Comparison of ENCODE assay signal across 15 mouse cellular contexts in genomic region chr3:122142256-122142922, GRCm38 (mm10).
DNase-seq lines count a peak whose midpoint lies in the region; ATAC-seq and TF ChIP-seq lines count a peak whose summit lies in the region.
"Had no signal": no experiment of that assay in that cellular context is flagged by ENCODE, and none has a peak within 500 bp of the region (broad histone marks: within the 10 kb centered on the region; RNA-seq: fewer than 3 reads in every experiment).

No protein-coding gene starts in this region.

- H3K27ac ChIP-seq in kidney, embryonic 14.5 days (ENCODE audit: low read depth, low read length), result no peak overlapping the region
- peak overlapping the region; percentile 26 to 56; a peak in 3 of 4 replicates for H3K27ac ChIP-seq in heart, embryonic 14.5 days (replicated peaks in 1 of 2; ENCODE audit: control insufficient read depth in 1 of 2, insufficient read depth in 1 of 2, low read depth in 2 of 2, low read length in 2 of 2)
- no peak overlapping the region for H3K27ac ChIP-seq in liver, embryonic 14.5 days
- no peak overlapping the region for H3K27ac ChIP-seq in lung, postnatal 0 days (ENCODE audit: low read length)
- H3K27ac ChIP-seq: forebrain, embryonic 15.5 days; limb, embryonic 12.5 days had no signal

- no peak for TF ChIP-seq CTCF in liver, embryonic 14.5 days (IDR thresholded peaks at IDR 0.05; ENCODE audit: low read depth)
- no peak for TF ChIP-seq CTCF in lung, postnatal 0 days (IDR thresholded peaks at IDR 0.05)

- no peaks in the 10 kb centered on the region for H3K36me3 ChIP-seq in kidney, embryonic 14.5 days (ENCODE audit: control insufficient read depth, insufficient read depth, low read length)
- no peaks in the 10 kb centered on the region for H3K36me3 ChIP-seq in heart, embryonic 14.5 days (ENCODE audit: control insufficient read depth, insufficient read depth, low read length)
- no peaks in the 10 kb centered on the region for H3K36me3 ChIP-seq in liver, embryonic 14.5 days (replicated peaks; ENCODE audit: control insufficient read depth, insufficient read depth, low read depth)
- H3K36me3 ChIP-seq in lung, postnatal 0 days (ENCODE audit: insufficient read depth, low read length), result no peaks in the 10 kb centered on the region
- H3K36me3 ChIP-seq: forebrain, embryonic 15.5 days; limb, embryonic 12.5 days had no signal

- H3K27me3 ChIP-seq in kidney, embryonic 14.5 days (ENCODE audit: control insufficient read depth, insufficient read depth, low read length), result no peaks in the 10 kb centered on the region
- 0 out of 2 replicates have a peak, but pooled peaks cover 2% of the 10 kb centered on the region for H3K27me3 ChIP-seq in heart, embryonic 14.5 days (ENCODE audit: control insufficient read depth, insufficient read depth, low read length)
- H3K27me3 ChIP-seq in liver, embryonic 14.5 days (ENCODE audit: control insufficient read depth, insufficient read depth, low read length), result no peaks in the 10 kb centered on the region
- no peaks in the 10 kb centered on the region for H3K27me3 ChIP-seq in lung, postnatal 0 days (replicated peaks; ENCODE audit: insufficient read depth, low read length)
- H3K27me3 ChIP-seq: forebrain, embryonic 15.5 days; limb, embryonic 12.5 days had no signal

- DNase-seq in kidney, adult 8-10 months, result peak; percentile 40 to 54
- peak; percentile 67 for DNase-seq in c-Kit-positive CD71-positive TER-119-positive erythroid progenitor cells, embryonic 14.5 days (ENCODE audit: low spot score)
- peak in 1 of 3 experiments; percentile 13 for DNase-seq in liver, embryonic 14.5 days (ENCODE audit: low read depth in 3 of 3, low spot score in 3 of 3)
- DNase-seq in adrenal gland, adult 8-10 months, result no peak
- no peak for DNase-seq in lung, postnatal 0 days (ENCODE audit: low spot score)
- DNase-seq: cerebellum, adult 9-11 months; gastrocnemius, postnatal 25 days; lung, postnatal 4 days; right cerebral cortex, postnatal 25 days; thymus, postnatal 36 days had no signal

- no peaks in the 10 kb centered on the region for H3K4me1 ChIP-seq in kidney, embryonic 14.5 days (ENCODE audit: control insufficient read depth, insufficient read depth, low read length)
- H3K4me1 ChIP-seq in heart, embryonic 14.5 days (ENCODE audit: control insufficient read depth in 2 of 2, insufficient read depth in 2 of 2, low read length in 2 of 2), result peaks cover 18 to 27% of the 10 kb centered on the region in 2 experiments
- H3K4me1 ChIP-seq in liver, embryonic 14.5 days (replicated peaks; ENCODE audit: control insufficient read depth in 2 of 2, insufficient read depth in 2 of 2, low read length in 1 of 2), result peaks cover 5 to 6% of the 10 kb centered on the region in 2 experiments; a peak in 2 of 4 replicates
- H3K4me1 ChIP-seq in lung, postnatal 0 days (ENCODE audit: insufficient read depth, low read depth, low read length), result no peaks in the 10 kb centered on the region
- H3K4me1 ChIP-seq: forebrain, embryonic 15.5 days; limb, embryonic 12.5 days had no signal

- no peak overlapping the region for H3K4me3 ChIP-seq in kidney, embryonic 14.5 days (ENCODE audit: low read length)
- no peak overlapping the region for H3K4me3 ChIP-seq in heart, embryonic 14.5 days (ENCODE audit: control insufficient read depth in 1 of 2, insufficient read depth in 1 of 2, low read depth in 1 of 2, low read length in 2 of 2)
- no peak overlapping the region for H3K4me3 ChIP-seq in liver, embryonic 14.5 days (ENCODE audit: insufficient read depth in 1 of 2, low read depth in 2 of 2, low read length in 2 of 2)
- H3K4me3 ChIP-seq in lung, postnatal 0 days (ENCODE audit: low read depth, low read length), result no peak overlapping the region
- H3K4me3 ChIP-seq: forebrain, embryonic 15.5 days; limb, embryonic 12.5 days had no signal

- no peaks in the 10 kb centered on the region for H3K9me3 ChIP-seq in kidney, embryonic 14.5 days (ENCODE audit: control insufficient read depth, low read length)
- H3K9me3 ChIP-seq in heart, embryonic 14.5 days (ENCODE audit: control insufficient read depth, low read length), result no peaks in the 10 kb centered on the region
- H3K9me3 ChIP-seq in liver, embryonic 14.5 days (ENCODE audit: control insufficient read depth, low read length), result no peaks in the 10 kb centered on the region
- no peaks in the 10 kb centered on the region for H3K9me3 ChIP-seq in lung, postnatal 0 days (ENCODE audit: low read length)
- H3K9me3 ChIP-seq: forebrain, embryonic 15.5 days; limb, embryonic 12.5 days had no signal

- no peak overlapping the region for H3K9ac ChIP-seq in kidney, embryonic 14.5 days (ENCODE audit: low read depth, low read length)
- H3K9ac ChIP-seq in heart, embryonic 14.5 days (ENCODE audit: low read length), result no peak overlapping the region
- no peak overlapping the region for H3K9ac ChIP-seq in liver, embryonic 14.5 days (replicated peaks)
- no peak overlapping the region for H3K9ac ChIP-seq in lung, postnatal 0 days (replicated peaks; ENCODE audit: low read depth)
- H3K9ac ChIP-seq: forebrain, embryonic 15.5 days; limb, embryonic 12.5 days had no signal

- WGBS in kidney, embryonic 14.5 days, result 79% methylated on average over 9 of the region's 9 CpGs
- WGBS in heart, embryonic 14.5 days, result 35% methylated on average over 9 of the region's 9 CpGs
- 50% methylated on average over 9 of the region's 9 CpGs for WGBS in liver, embryonic 14.5 days (ENCODE audit: insufficient replicate concordance)
- 64% methylated on average over 9 of the region's 9 CpGs for WGBS in lung, postnatal 0 days

- H3K4me2 ChIP-seq in kidney, embryonic 14.5 days (replicated peaks; ENCODE audit: low read depth, low read length), result no peak overlapping the region
- H3K4me2 ChIP-seq in heart, embryonic 14.5 days (ENCODE audit: low read length), result peak overlapping the region; percentile 36
- no peak overlapping the region for H3K4me2 ChIP-seq in liver, embryonic 14.5 days (ENCODE audit: low read depth)
- H3K4me2 ChIP-seq in lung, postnatal 0 days (replicated peaks; ENCODE audit: low read depth, low read length), result no peak overlapping the region
- H3K4me2 ChIP-seq: forebrain, embryonic 15.5 days; limb, embryonic 12.5 days had no signal

- ATAC-seq in kidney, embryonic 14.5 days (ENCODE audit: low FRiP score, low TSS enrichment), result no peak
- ATAC-seq in heart, embryonic 14.5 days (ENCODE audit: insufficient number of reproducible peaks, insufficient read depth, low FRiP score, low read depth), result peak; percentile 91
- ATAC-seq in liver, embryonic 14.5 days (ENCODE audit: insufficient read depth), result peak; percentile 76
- ATAC-seq in lung, postnatal 0 days, result no peak
- ATAC-seq: forebrain, embryonic 15.5 days; inflammation-experienced regulatory T-cells, adult 6 months had no signal

- peak; percentile 62 for TF ChIP-seq EP300 in liver, embryonic 14.5 days (IDR thresholded peaks at IDR 0.05; ENCODE audit: low read depth)
- no peak for TF ChIP-seq EP300 in lung, postnatal 0 days (IDR thresholded peaks at IDR 0.05)

Comparison
In these comparisons a context has a peak if more than half of its experiments do, and no peak if none do; other contexts are left out.
1. DNase-seq: peak in kidney, adult 8-10 months (2 of 2) and c-Kit-positive CD71-positive TER-119-positive erythroid progenitor cells, embryonic 14.5 days (single experiment); none in adrenal gland, adult 8-10 months (single experiment) and lung, postnatal 0 days (single experiment).
2. ATAC-seq: peak in heart, embryonic 14.5 days (single experiment) and liver, embryonic 14.5 days (single experiment); none in kidney, embryonic 14.5 days (single experiment) and lung, postnatal 0 days (single experiment).
3. H3K27ac ChIP-seq: peak in heart, embryonic 14.5 days (2 of 2); none in kidney, embryonic 14.5 days (single experiment), liver, embryonic 14.5 days (single experiment) and lung, postnatal 0 days (single experiment).